Mouse (Mus musculus) heart, embryonic 15.5 days (tissue): ENCODE measurements at regions not wholly inside any gene's neighbourhood (a gene's known extent, or its start where the extent isn't known, plus 50 kb on each side); places are given as distances from the start of the nearest gene placed in this dataset.

ENCODE experiments used
- ATAC-seq: fragments of 200-750 bp; cut with Nextera tagmentation; replicated peaks from 2 replicates; pipeline ENCODE4 v1.8.0; 2017; ENCODE audit warnings: low read depth, moderate TSS enrichment; ENCODE audit not compliant: insufficient number of reproducible peaks, insufficient read depth, low FRiP score
- H3K27ac ChIP-seq: fragments of 300-500 bp; sonication (generic); 2 replicates; pipeline ENCODE4 v1.5.1; 2015; ENCODE audit warnings: mild to moderate bottlenecking, inconsistent platforms
- H3K27me3 ChIP-seq: fragments of 300-500 bp; sonication (generic); 2 replicates; pipeline ENCODE4 v1.6.1; 2015; ENCODE audit warnings: inconsistent platforms
- H3K36me3 ChIP-seq: fragments of 300-500 bp; sonication (generic); 2 replicates; pipeline ENCODE4 v1.6.1; 2015; ENCODE audit warnings: mild to moderate bottlenecking, inconsistent platforms
- H3K4me1 ChIP-seq: fragments of 300-500 bp; sonication (generic); replicated peaks from 2 replicates; pipeline ENCODE4 v1.6.1; 2015; ENCODE audit warnings: inconsistent platforms
- H3K4me2 ChIP-seq: fragments of 300-500 bp; sonication (generic); 2 replicates; pipeline ENCODE4 v1.6.1; 2015; ENCODE audit warnings: inconsistent platforms, mild to moderate bottlenecking, moderate library complexity
- H3K4me3 ChIP-seq: fragments of 300-500 bp; sonication (generic); 2 replicates; pipeline ENCODE4 v1.5.1; 2015; ENCODE audit warnings: mild to moderate bottlenecking, inconsistent platforms
- H3K9ac ChIP-seq: fragments of 300-500 bp; sonication (generic); 2 replicates; pipeline ENCODE4 v1.6.1; 2015; ENCODE audit warnings: mild to moderate bottlenecking, inconsistent platforms
- H3K9me3 ChIP-seq: fragments of 300-500 bp; sonication (generic); replicated peaks from 2 replicates; pipeline ENCODE4 v1.6.1; 2016; ENCODE audit warnings: inconsistent platforms
- WGBS: fragments of 180-500 bp; shearing (Covaris S2); methylation state at CpG from one replicate; pipeline ENCODE4 v1.1.7; 2015; ENCODE audit warnings: mixed read lengths; 5-methylcytosine and 5-hydroxymethylcytosine counted together

DNA sequence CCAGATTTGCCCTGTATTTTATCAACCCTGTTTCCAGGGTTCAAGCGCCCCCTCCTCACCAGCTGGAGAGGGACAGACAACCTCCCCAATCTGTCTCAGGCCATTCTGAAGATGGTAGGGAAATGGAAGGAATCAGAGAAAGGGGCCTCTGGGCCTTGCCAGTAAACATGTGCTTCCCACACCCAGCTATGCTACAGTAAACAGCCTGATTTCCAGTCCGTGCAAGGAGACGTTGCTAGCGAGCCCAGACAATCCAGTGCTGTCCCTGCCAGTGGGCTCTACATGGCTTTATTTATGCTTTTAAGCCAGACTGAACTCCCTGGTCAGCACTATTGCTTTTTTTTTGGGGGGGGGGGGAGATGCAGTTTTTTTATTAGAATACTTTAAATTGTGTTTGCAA is 50.9 kb upstream of the Olig2 start:
- Histone ChIP-seq H3K9ac (no peak overlapping the region), H3K4me2 (no peak overlapping the region), H3K4me3 (no peak overlapping the region), H3K9me3 (no peaks in the 10 kb centered on the region), H3K4me1 (peaks cover 14% of the 10 kb centered on the region), H3K27me3 (peaks cover 5% of the 10 kb centered on the region; the same call in 1 of the 2 replicates), H3K27ac (no peak overlapping the region), H3K36me3 (no peaks in the 10 kb centered on the region)
- WGBS = 74% methylated on average over 4 of the region's 4 CpGs
- no peak for ATAC-seq
